Mouse (Mus musculus) adrenal gland, postnatal 25 days (tissue): ENCODE data around the gene Tnpo1. TPM values are rescaled to one million over a fixed set of nuclear protein-coding genes. Genes with fewer than 3 reads are reported as not detected.
"Not testable (repeated sequence)": the region's sequence is repeated elsewhere in the genome, so short reads cannot be mapped to it uniquely, and the experiment has no call there.

Experiments
- DNase-seq: peaks from one replicate; pipeline ENCODE4 v3.0.0; 2021; ENCODE audit warnings: mixed read lengths
- total RNA-seq: library from RNA; stranded (reverse); gene quantifications from 2 replicates; pipeline ENCODE4 v1.2.3, GENCODE M21; 2021

Gene Tnpo1
- total RNA-seq, 1 experiment from 2014 or later: 135 TPM

GRCm38 (mm10) chr13:98818205-98818604 is 108.0 kb downstream of the Tnpo1 start:
- no peak for DNase-seq

DNA sequence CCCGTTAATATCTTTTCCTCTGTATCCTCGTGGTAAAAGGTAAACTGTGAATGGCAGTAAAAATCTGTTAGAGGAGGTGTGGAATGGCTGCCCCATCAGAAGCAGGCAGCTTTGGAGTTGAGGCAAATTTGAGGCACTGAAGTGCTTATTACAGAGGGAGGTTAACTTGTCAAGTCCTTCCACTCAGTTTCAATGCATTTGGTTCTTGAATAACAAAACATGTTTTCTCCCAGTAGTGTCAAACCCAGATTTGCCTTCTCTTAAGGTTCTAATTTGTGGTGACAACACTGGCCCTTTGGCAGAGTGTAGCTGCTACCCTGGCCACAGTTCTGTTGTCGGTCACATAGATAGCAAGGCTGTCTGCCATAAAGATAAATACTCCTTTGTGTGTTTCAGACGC is 108.4 kb downstream of the Tnpo1 start:
- DNase-seq: no peak

DNA sequence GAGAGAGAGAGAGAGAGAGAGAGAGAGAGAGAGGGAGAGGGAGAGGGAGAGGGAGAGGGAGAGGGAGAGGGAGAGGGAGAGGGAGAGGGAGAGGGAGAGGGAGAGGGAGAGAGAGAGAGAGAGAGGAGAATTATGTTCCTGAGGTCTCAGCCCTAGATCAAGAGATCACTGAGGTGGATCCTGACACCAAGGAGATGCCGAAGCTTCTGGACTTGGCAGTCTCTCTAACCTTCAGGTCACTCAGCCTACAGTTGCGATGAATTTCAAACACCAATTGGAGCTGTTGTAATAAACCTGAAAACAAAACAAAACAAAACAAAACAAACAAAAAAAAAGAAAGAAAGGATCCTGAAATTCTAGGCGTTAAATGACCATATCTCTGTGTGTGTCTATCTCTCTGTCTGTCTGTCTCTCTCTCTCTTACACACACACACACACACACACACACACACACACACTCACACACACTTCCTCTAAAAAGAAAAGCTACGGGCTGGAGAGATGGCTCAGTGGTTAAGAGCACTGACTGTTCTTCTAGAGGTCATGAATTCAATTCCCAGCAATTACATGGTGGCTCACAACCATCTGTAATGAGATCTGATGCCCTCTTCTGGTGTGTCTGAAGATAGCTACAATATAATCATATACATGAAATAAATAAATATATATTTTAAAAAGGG is 109.1 kb downstream of the Tnpo1 start:
- DNase-seq: not testable (repeated sequence)

GRCm38 (mm10) chr13:98816571-98816970 is 109.6 kb downstream of the Tnpo1 start:
- DNase-seq: no peak

- peak; percentile 98 for DNase-seq
These were observed 110.9 kb downstream of the Tnpo1 start, which contains the start of gene Fcho2 for GRCm38 (mm10) chr13:98815147-98815785. Gene Fcho2 (minus strand): TSS chr13:98815449.

DNA sequence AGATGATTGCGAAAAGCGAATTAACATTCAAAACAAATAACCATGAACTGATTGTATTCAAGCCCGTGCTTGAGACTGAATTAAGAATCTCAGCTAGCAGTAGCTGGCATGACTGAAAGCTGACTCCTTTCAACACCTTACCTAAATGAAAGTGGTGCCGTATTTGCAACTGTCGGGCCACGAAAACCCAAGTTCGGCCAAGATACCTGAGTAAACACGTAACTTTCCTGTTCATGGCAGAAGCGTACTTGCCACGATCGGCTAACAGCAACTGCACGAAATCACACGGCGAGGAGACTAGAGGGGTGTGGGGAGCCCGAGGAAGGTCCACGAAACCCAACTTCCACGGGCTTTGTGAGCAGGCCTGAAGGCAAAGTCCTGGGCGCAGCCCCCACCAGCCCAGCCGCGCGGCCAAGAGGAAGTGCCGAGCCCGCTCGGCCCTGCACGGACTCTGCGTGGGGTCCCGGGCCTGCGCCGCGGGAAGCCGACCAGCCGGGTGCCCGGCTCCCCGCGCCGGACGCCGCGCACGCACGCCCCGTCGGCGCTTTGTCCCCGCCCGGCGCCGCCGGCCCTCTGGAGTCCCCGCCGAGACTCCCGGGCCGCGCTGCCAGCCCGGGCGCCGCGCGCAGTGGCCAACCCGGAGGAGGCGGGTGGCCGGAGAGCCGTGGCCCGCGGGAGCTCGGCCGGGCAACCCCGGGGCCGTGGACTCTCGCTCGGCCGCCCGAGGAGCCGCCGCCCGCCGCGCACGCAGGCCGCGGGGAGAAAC is 111.7 kb downstream of the Tnpo1 start:
- peak; percentile 62 for DNase-seq

DNA sequence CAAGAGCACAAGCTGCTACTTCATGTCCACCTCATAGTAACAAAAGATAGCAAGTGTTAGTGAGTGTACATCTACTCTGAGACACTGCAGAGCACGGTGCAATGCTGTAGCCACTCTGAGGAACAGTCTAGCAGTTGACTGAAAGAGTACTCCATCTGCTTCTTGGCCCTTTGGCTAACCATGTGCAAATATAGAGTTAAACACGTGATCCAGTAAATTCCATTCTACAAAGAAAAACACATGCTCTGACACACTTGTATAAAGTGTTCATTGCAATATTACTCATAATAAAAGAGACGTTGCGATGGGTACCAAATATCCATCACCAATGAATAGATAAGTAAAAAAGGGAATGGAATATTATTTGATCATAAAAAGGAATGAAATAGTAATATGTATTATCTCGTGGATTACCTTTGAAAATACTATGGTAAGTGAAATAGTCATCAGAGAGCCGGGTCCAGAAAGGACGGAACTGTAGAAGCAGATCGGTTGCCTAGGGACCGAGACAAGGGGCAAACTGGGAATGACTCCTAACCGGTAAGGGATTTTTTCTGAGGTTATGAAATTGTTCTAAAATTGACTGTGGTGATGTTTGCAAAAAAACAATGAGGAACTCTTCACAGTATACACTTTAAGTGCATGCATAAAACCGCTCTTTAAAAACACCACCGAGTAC is 112.4 kb downstream of the Tnpo1 start:
- DNase-seq: no peak

- DNase-seq: no peak
These were observed 113.0 kb downstream of the Tnpo1 start for GRCm38 (mm10) chr13:98813167-98813566.

DNA sequence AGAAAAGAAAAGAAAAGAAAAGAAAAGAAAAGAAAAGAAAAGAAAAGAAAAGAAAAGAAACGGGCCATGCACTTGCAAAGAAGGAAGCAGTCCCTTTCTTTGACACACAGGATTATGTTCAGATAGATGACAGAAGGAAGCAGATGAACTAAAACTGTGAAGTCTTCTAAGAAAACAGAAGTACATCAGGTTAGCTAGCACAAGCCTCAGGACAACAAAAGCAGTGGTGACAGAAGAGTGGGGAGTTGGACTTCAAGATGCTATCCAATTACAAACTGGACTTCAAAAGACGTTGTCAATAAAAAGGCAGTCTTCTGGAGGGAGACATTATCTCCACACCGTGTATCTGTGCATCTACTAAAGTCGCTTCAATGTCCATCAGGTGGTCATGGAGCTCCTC is 113.9 kb downstream of the Tnpo1 start:
- no peak for DNase-seq

- DNase-seq: no peak
These were observed 116.0 kb downstream of the Tnpo1 start for GRCm38 (mm10) chr13:98810143-98810542.

DNA sequence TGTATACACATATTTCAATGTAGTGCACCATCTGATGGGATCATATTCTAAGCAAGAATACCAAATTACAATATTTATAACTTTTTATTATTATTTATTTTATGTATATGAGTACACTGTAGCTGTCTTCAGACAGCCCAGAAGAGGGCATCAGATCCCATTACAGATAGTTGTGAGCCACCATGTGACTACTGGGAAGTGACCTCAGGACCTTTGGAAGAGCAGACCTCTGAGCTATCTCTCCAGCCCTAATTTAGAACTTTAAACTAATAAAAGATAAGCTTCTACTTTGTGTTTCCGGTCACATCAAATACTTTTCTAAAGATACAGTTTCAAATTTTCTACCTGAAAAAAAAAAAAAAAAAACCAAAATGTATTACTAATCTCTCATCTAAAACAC is 117.1 kb downstream of the Tnpo1 start:
- DNase-seq: no peak

- DNase-seq: no peak
These were observed 121.7 kb downstream of the Tnpo1 start for GRCm38 (mm10) chr13:98804480-98804879.

GRCm38 (mm10) chr13:98803699-98804098 is 122.5 kb downstream of the Tnpo1 start:
- DNase-seq: no peak

GRCm38 (mm10) chr13:98802957-98803356 is 123.2 kb downstream of the Tnpo1 start:
- DNase-seq: no peak

DNA sequence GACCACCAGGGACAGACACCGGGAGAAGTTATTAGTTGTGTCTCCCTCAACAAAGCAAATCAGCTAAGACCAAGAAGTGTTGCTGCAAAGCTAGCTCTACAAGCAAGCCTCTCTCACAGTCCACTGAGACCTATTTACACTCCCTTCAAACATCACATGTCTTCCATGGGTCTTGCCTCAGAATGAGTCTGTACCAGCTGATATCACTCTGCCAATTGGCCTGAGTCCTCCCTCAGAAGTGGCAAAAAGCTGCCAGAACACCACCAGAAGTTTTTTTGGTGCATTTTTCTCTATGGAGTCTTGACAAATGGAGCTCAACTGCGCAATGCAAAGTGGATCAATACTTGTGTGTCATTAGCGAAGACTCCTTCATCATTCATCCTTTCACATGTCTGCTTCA is 130.7 kb downstream of the Tnpo1 start:
- no peak for DNase-seq

GRCm38 (mm10) chr13:98792864-98793263 is 133.3 kb downstream of the Tnpo1 start:
- no peak for DNase-seq

GRCm38 (mm10) chr13:98791693-98792092 is 134.5 kb downstream of the Tnpo1 start:
- no peak for DNase-seq

Other genes with a start within 250 kb of the Tnpo1 start
- not detected in 2 replicates for gene Tmem171, start 231.6 kb downstream of the Tnpo1 start, total RNA-seq
- 50.5 and 67.1 TPM in 2 replicates for gene Fcho2, start 110.9 kb downstream of the Tnpo1 start, total RNA-seq
- gene 1700024P04Rik, start 58.2 kb upstream of the Tnpo1 start, total RNA-seq: not detected in 2 replicates